Mouse (Mus musculus): ENCODE measurements around the gene Flrt1. TPM values are rescaled to one million over a fixed set of nuclear protein-coding genes. Genes with fewer than 3 reads are reported as not detected.

Flrt1 gene
- polyA plus RNA-seq, 1 experiment from 2014 or later, result 1.1 TPM

DNA sequence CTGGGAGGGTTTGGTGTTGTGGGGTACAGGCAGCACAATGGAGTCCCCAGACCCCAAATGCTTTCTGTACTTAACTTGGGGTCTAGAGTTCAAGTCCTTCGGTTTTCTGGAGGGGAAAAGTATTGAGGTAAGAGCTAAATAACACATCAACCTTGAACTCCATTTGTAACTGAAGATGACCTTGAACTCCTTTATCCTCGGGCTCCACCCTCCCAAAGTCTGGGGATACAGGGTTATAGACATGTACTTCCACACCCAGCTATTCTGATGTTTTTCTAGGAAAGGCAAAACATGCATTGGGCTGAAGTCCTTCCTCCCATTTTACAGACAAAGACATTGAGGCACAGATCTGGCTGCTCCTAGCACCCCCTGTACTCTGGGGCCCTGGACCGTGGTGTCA is 38.9 kb upstream of the Flrt1 start:
- peaks cover 16% of the 10 kb centered on the region for H3K4me1 ChIP-seq (replicated peaks; ENCODE audit: control insufficient read depth, insufficient read depth, low read length)
- H3K36me3 ChIP-seq (ENCODE audit: control insufficient read depth, insufficient read depth, low read length), result no peaks in the 10 kb centered on the region
- ATAC-seq (ENCODE audit: low read depth), result no peak
- H3K4me3 ChIP-seq (ENCODE audit: low read length), result peak overlapping the region; percentile 40; the same call in 1 of the 2 replicates
- H3K27me3 ChIP-seq (ENCODE audit: control insufficient read depth, insufficient read depth, low read depth, low read length), result peaks cover 10% of the 10 kb centered on the region; the same call in 1 of the 2 replicates
- WGBS, result 74% methylated on average over 3 of the region's 3 CpGs
- no peaks in the 10 kb centered on the region for H3K9me3 ChIP-seq (ENCODE audit: control insufficient read depth, low read length)
- H3K9ac ChIP-seq (ENCODE audit: low read length), result no peak overlapping the region
- H3K4me2 ChIP-seq (ENCODE audit: low read depth, low read length), result no peak overlapping the region; the same call in 1 of the 2 replicates
- no peak overlapping the region for H3K27ac ChIP-seq (ENCODE audit: low read length)

GRCm38 (mm10) chr19:7143854-7144253 is 38.3 kb upstream of the Flrt1 start:
- Histone ChIP-seq H3K4me3 (ENCODE audit: low read length) (peak overlapping the region; percentile 40), H3K4me1 (replicated peaks; ENCODE audit: control insufficient read depth, insufficient read depth, low read length) (peaks cover 16% of the 10 kb centered on the region), H3K36me3 (ENCODE audit: control insufficient read depth, insufficient read depth, low read length) (no peaks in the 10 kb centered on the region), H3K4me2 (ENCODE audit: low read depth, low read length) (peak overlapping the region; percentile 65), H3K9ac (ENCODE audit: low read length) (peak overlapping the region; percentile 45; the same call in 1 of the 2 replicates), H3K9me3 (ENCODE audit: control insufficient read depth, low read length) (no peaks in the 10 kb centered on the region), H3K27me3 (ENCODE audit: control insufficient read depth, insufficient read depth, low read depth, low read length) (peaks cover 10% of the 10 kb centered on the region; the same call in 1 of the 2 replicates), H3K27ac (ENCODE audit: low read length) (no peak overlapping the region)
- under 1% methylated on average over 20 of the region's 20 CpGs for WGBS
- peak; percentile 65 for ATAC-seq (ENCODE audit: low read depth)

- ATAC-seq (ENCODE audit: low read depth), result peak; percentile 30; the same call in 1 of the 2 replicates
- H3K4me2 ChIP-seq (ENCODE audit: low read depth, low read length), result no peak overlapping the region
- no peak overlapping the region for H3K4me3 ChIP-seq (ENCODE audit: low read length)
- peaks cover 16% of the 10 kb centered on the region for H3K4me1 ChIP-seq (replicated peaks; ENCODE audit: control insufficient read depth, insufficient read depth, low read length)
- H3K9me3 ChIP-seq (ENCODE audit: control insufficient read depth, low read length), result no peaks in the 10 kb centered on the region
- no peak overlapping the region for H3K9ac ChIP-seq (ENCODE audit: low read length)
- peaks cover 12% of the 10 kb centered on the region; the same call in 1 of the 2 replicates for H3K27me3 ChIP-seq (ENCODE audit: control insufficient read depth, insufficient read depth, low read depth, low read length)
- H3K36me3 ChIP-seq (ENCODE audit: control insufficient read depth, insufficient read depth, low read length), result no peaks in the 10 kb centered on the region
- WGBS, result 32% methylated on average over 5 of the region's 5 CpGs
- H3K27ac ChIP-seq (ENCODE audit: low read length), result no peak overlapping the region
Observed at GRCm38 (mm10) chr19:7142207-7142915, 36.8 kb upstream of the Flrt1 start.

GRCm38 (mm10) chr19:7140856-7141421 is 35.4 kb upstream of the Flrt1 start:
- Histone ChIP-seq H3K4me1 (replicated peaks; ENCODE audit: control insufficient read depth, insufficient read depth, low read length) (peaks cover 23% of the 10 kb centered on the region), H3K4me3 (ENCODE audit: low read length) (no peak overlapping the region), H3K4me2 (ENCODE audit: low read depth, low read length) (no peak overlapping the region), H3K9me3 (ENCODE audit: control insufficient read depth, low read length) (no peaks in the 10 kb centered on the region), H3K27ac (ENCODE audit: low read length) (no peak overlapping the region), H3K36me3 (ENCODE audit: control insufficient read depth, insufficient read depth, low read length) (no peaks in the 10 kb centered on the region), H3K27me3 (ENCODE audit: control insufficient read depth, insufficient read depth, low read depth, low read length) (peaks cover 11% of the 10 kb centered on the region; the same call in 1 of the 2 replicates), H3K9ac (ENCODE audit: low read length) (no peak overlapping the region)
- 72% methylated on average over 12 of the region's 12 CpGs for WGBS
- ATAC-seq (ENCODE audit: low read depth), result no peak

GRCm38 (mm10) chr19:7140373-7140772 is 34.8 kb upstream of the Flrt1 start:
- no peak overlapping the region for H3K27ac ChIP-seq (ENCODE audit: low read length)
- no peak for ATAC-seq (ENCODE audit: low read depth)
- no peaks in the 10 kb centered on the region for H3K9me3 ChIP-seq (ENCODE audit: control insufficient read depth, low read length)
- 59% methylated on average over 6 of the region's 6 CpGs for WGBS
- no peak overlapping the region for H3K4me2 ChIP-seq (ENCODE audit: low read depth, low read length)
- H3K36me3 ChIP-seq (ENCODE audit: control insufficient read depth, insufficient read depth, low read length), result no peaks in the 10 kb centered on the region
- H3K4me1 ChIP-seq (replicated peaks; ENCODE audit: control insufficient read depth, insufficient read depth, low read length), result peaks cover 28% of the 10 kb centered on the region
- H3K9ac ChIP-seq (ENCODE audit: low read length), result no peak overlapping the region
- H3K4me3 ChIP-seq (ENCODE audit: low read length), result no peak overlapping the region
- peaks cover 11% of the 10 kb centered on the region; the same call in 1 of the 2 replicates for H3K27me3 ChIP-seq (ENCODE audit: control insufficient read depth, insufficient read depth, low read depth, low read length)

- Histone ChIP-seq H3K27ac (ENCODE audit: low read length) (no peak overlapping the region), H3K27me3 (ENCODE audit: control insufficient read depth, insufficient read depth, low read depth, low read length) (peaks cover 3% of the 10 kb centered on the region; the same call in 1 of the 2 replicates), H3K4me2 (ENCODE audit: low read depth, low read length) (no peak overlapping the region), H3K36me3 (ENCODE audit: control insufficient read depth, insufficient read depth, low read length) (no peaks in the 10 kb centered on the region), H3K9ac (ENCODE audit: low read length) (no peak overlapping the region), H3K4me1 (replicated peaks; ENCODE audit: control insufficient read depth, insufficient read depth, low read length) (peaks cover 38% of the 10 kb centered on the region), H3K4me3 (ENCODE audit: low read length) (no peak overlapping the region), H3K9me3 (ENCODE audit: control insufficient read depth, low read length) (no peaks in the 10 kb centered on the region)
- ATAC-seq (ENCODE audit: low read depth), result no peak
- WGBS, result 71% methylated on average over 4 of the region's 4 CpGs
Observed at GRCm38 (mm10) chr19:7139321-7139720, 33.8 kb upstream of the Flrt1 start.

DNA sequence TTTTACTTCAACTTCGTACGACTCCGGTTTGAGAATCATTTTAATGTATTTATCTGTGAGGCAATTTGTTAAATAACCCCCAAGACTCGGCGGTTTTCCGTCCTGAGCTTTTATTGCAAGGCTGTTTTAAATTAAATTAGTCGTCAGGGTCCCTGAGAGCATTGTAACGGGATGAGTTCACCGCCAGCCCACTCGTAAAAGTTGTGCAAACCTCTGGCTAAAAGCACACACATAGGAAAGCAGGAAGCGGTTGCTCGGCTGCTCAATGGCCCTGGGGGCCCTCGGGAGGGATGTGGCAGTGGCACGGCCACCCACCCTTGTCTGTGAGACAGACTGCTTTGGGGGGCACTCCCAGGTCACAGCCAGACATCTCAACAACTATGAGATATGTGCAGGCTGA is 32.8 kb upstream of the Flrt1 start:
- H3K4me1 ChIP-seq (replicated peaks; ENCODE audit: control insufficient read depth, insufficient read depth, low read length), result peaks cover 35% of the 10 kb centered on the region
- H3K27ac ChIP-seq (ENCODE audit: low read length), result no peak overlapping the region
- peaks cover 3% of the 10 kb centered on the region; the same call in 1 of the 2 replicates for H3K27me3 ChIP-seq (ENCODE audit: control insufficient read depth, insufficient read depth, low read depth, low read length)
- H3K4me3 ChIP-seq (ENCODE audit: low read length), result no peak overlapping the region
- ATAC-seq (ENCODE audit: low read depth), result no peak
- WGBS, result 56% methylated on average over 14 of the region's 14 CpGs
- no peaks in the 10 kb centered on the region for H3K9me3 ChIP-seq (ENCODE audit: control insufficient read depth, low read length)
- no peaks in the 10 kb centered on the region for H3K36me3 ChIP-seq (ENCODE audit: control insufficient read depth, insufficient read depth, low read length)
- H3K4me2 ChIP-seq (ENCODE audit: low read depth, low read length), result no peak overlapping the region
- no peak overlapping the region for H3K9ac ChIP-seq (ENCODE audit: low read length)

DNA sequence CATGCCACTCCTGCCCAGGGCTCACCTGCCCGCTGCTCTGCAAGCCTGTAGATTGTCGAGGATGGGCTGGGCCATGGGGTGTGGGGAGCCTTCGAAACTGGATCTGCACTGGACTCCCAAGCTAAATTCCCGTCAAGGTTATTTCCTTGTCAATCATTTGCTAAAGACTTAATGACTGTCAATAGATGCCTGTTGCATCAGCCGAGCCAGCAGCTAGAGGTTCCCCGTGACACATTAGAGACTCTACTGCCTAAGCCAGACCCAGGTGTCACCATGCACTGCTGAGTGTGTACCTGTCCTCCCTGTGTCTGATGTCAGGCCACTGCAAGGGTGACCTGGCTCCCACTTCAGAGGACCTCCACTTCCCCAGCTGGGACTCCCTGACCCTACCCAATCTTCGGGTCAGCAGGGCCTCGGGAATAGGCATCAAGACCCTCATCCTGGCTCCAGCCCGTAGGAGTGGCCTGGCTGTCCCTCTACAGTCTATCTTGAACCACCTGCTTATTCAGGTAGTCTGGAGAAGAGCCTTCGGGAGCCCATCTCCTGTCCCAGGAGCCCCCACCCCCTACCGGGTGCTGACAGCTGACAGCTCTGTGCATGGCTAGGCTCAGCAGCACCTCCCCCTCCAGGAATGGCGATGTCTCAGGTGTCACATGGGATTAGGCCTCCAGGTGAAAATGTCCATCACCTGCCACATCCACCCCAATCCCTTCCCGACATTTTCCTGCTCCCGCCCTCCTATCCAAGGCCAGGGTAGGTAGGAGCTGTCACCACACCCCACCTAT is 31.4 kb upstream of the Flrt1 start:
- no peak for ATAC-seq (ENCODE audit: low read depth)
- no peaks in the 10 kb centered on the region for H3K36me3 ChIP-seq (ENCODE audit: control insufficient read depth, insufficient read depth, low read length)
- peaks cover 3% of the 10 kb centered on the region; the same call in 1 of the 2 replicates for H3K27me3 ChIP-seq (ENCODE audit: control insufficient read depth, insufficient read depth, low read depth, low read length)
- H3K27ac ChIP-seq (ENCODE audit: low read length), result no peak overlapping the region
- no peaks in the 10 kb centered on the region for H3K9me3 ChIP-seq (ENCODE audit: control insufficient read depth, low read length)
- no peak overlapping the region for H3K9ac ChIP-seq (ENCODE audit: low read length)
- H3K4me3 ChIP-seq (ENCODE audit: low read length), result no peak overlapping the region
- H3K4me1 ChIP-seq (replicated peaks; ENCODE audit: control insufficient read depth, insufficient read depth, low read length), result peaks cover 27% of the 10 kb centered on the region
- 40% methylated on average over 14 of the region's 14 CpGs for WGBS
- no peak overlapping the region for H3K4me2 ChIP-seq (ENCODE audit: low read depth, low read length)

GRCm38 (mm10) chr19:7136016-7136415 is 30.5 kb upstream of the Flrt1 start:
- Histone ChIP-seq H3K4me3 (ENCODE audit: low read length) (no peak overlapping the region), H3K4me1 (replicated peaks; ENCODE audit: control insufficient read depth, insufficient read depth, low read length) (peaks cover 27% of the 10 kb centered on the region), H3K36me3 (ENCODE audit: control insufficient read depth, insufficient read depth, low read length) (no peaks in the 10 kb centered on the region), H3K9me3 (ENCODE audit: control insufficient read depth, low read length) (no peaks in the 10 kb centered on the region), H3K9ac (ENCODE audit: low read length) (no peak overlapping the region), H3K27me3 (ENCODE audit: control insufficient read depth, insufficient read depth, low read depth, low read length) (peaks cover 3% of the 10 kb centered on the region; the same call in 1 of the 2 replicates), H3K4me2 (ENCODE audit: low read depth, low read length) (no peak overlapping the region), H3K27ac (ENCODE audit: low read length) (no peak overlapping the region)
- peak; percentile 69; the same call in 1 of the 2 replicates for ATAC-seq (ENCODE audit: low read depth)
- WGBS, result 20% methylated on average over 8 of the region's 9 CpGs

All from lung, embryonic 16.5 days (tissue).